Mouse (Mus musculus) neural tube, embryonic 14.5 days (tissue): ENCODE data around the gene Tsku. TPM values are rescaled to one million over a fixed set of nuclear protein-coding genes. Genes with fewer than 3 reads are reported as not detected.
A peak's percentile ranks its signal among the peaks of the same experiment; 100 is the strongest.

Source experiments
- ATAC-seq: fragments of 200-750 bp; cut with Nextera tagmentation; 2 replicates; pipeline ENCODE4 v1.8.0; 2017; ENCODE audit warnings: low read depth, mild to moderate bottlenecking, moderate TSS enrichment, moderate library complexity
- H3K27ac ChIP-seq: fragments of 300-500 bp; sonication (generic); 2 replicates; pipeline ENCODE4 v1.5.1; 2014; ENCODE audit warnings: low read depth, mild to moderate bottlenecking, control low read depth, low read length, moderate library complexity, mixed read lengths
- H3K27me3 ChIP-seq: fragments of 300-500 bp; sonication (generic); 2 replicates; pipeline ENCODE4 v1.6.1; 2014; ENCODE audit warnings: low read length; ENCODE audit not compliant: control insufficient read depth, insufficient read depth
- H3K36me3 ChIP-seq: fragments of 300-500 bp; sonication (generic); 2 replicates; pipeline ENCODE4 v1.6.1; 2014; ENCODE audit warnings: low read length, mixed read lengths; ENCODE audit not compliant: control insufficient read depth, insufficient read depth
- H3K4me1 ChIP-seq: fragments of 300-500 bp; sonication (generic); 2 replicates; pipeline ENCODE4 v1.6.1; 2014; ENCODE audit warnings: low read length; ENCODE audit not compliant: control insufficient read depth, insufficient read depth
- H3K4me2 ChIP-seq: fragments of 300-500 bp; sonication (generic); 2 replicates; pipeline ENCODE4 v1.6.1; 2014; ENCODE audit warnings: mild to moderate bottlenecking, low read depth, low read length, control low read depth
- H3K4me3 ChIP-seq: fragments of 300-500 bp; sonication (generic); 2 replicates; pipeline ENCODE4 v1.5.1; 2014; ENCODE audit warnings: low read depth, low read length, control low read depth, mixed read lengths
- H3K9ac ChIP-seq: fragments of 300-500 bp; sonication (generic); replicated peaks from 2 replicates; pipeline ENCODE4 v1.6.1; 2014; ENCODE audit warnings: low read depth, mild to moderate bottlenecking, control low read depth, low read length, mixed read lengths
- H3K9me3 ChIP-seq: fragments of 300-500 bp; sonication (generic); 2 replicates; pipeline ENCODE4 v1.6.1; 2016; ENCODE audit warnings: low read length; ENCODE audit not compliant: control insufficient read depth
- WGBS: fragments of 180-500 bp; shearing (Covaris S2); extraction: QIAGEN DNeasy Blood & Tissue Kit; methylation state at CpG from one replicate; pipeline ENCODE4 v1.1.7; 2014; 5-methylcytosine and 5-hydroxymethylcytosine counted together
- polyA plus RNA-seq: library from polyadenylated mRNA; unstranded; fragments of >200 nt; fragmentation: Nextera tagmentation; extraction: Ambion mirVana; gene quantifications from 2 replicates; pipeline ENCODE4 v1.2.1, GENCODE M21; 2014

Gene Tsku
- polyA plus RNA-seq, 1 experiment from 2014 or later: 8.7 TPM

- H3K27me3 ChIP-seq: no peaks in the 10 kb centered on the region
- no peak for ATAC-seq
- peaks cover 10% of the 10 kb centered on the region; the same call in 1 of the 2 replicates for H3K36me3 ChIP-seq
- H3K9ac ChIP-seq: no peak overlapping the region
- no peak overlapping the region for H3K27ac ChIP-seq
- 87% methylated on average over 5 of the region's 5 CpGs for WGBS
- H3K4me3 ChIP-seq: no peak overlapping the region
- H3K4me2 ChIP-seq: no peak overlapping the region
- H3K9me3 ChIP-seq: no peaks in the 10 kb centered on the region
- peaks cover 17% of the 10 kb centered on the region for H3K4me1 ChIP-seq
Observed at GRCm38 (mm10) chr7:98353616-98354015, 7.5 kb downstream of the Tsku start.

- ATAC-seq: no peak
- Histone ChIP-seq H3K27me3 (no peaks in the 10 kb centered on the region), H3K27ac (no peak overlapping the region), H3K9ac (no peak overlapping the region), H3K9me3 (no peaks in the 10 kb centered on the region), H3K4me3 (no peak overlapping the region), H3K4me1 (peaks cover 17% of the 10 kb centered on the region), H3K4me2 (no peak overlapping the region), H3K36me3 (peaks cover 10% of the 10 kb centered on the region; the same call in 1 of the 2 replicates)
- 98% methylated on average over 3 of the region's 3 CpGs for WGBS
Observed at GRCm38 (mm10) chr7:98351523-98351922, 9.6 kb downstream of the Tsku start.

GRCm38 (mm10) chr7:98349821-98350220 lies 11.3 kb downstream of the Tsku start:
- H3K27ac ChIP-seq: no peak overlapping the region
- peaks cover 10% of the 10 kb centered on the region; the same call in 1 of the 2 replicates for H3K36me3 ChIP-seq
- 91% methylated on average over 6 of the region's 6 CpGs for WGBS
- no peaks in the 10 kb centered on the region for H3K27me3 ChIP-seq
- no peak overlapping the region for H3K4me2 ChIP-seq
- H3K9me3 ChIP-seq: no peaks in the 10 kb centered on the region
- ATAC-seq: no peak
- H3K4me3 ChIP-seq: no peak overlapping the region
- H3K9ac ChIP-seq: no peak overlapping the region
- H3K4me1 ChIP-seq: peaks cover 6% of the 10 kb centered on the region

DNA sequence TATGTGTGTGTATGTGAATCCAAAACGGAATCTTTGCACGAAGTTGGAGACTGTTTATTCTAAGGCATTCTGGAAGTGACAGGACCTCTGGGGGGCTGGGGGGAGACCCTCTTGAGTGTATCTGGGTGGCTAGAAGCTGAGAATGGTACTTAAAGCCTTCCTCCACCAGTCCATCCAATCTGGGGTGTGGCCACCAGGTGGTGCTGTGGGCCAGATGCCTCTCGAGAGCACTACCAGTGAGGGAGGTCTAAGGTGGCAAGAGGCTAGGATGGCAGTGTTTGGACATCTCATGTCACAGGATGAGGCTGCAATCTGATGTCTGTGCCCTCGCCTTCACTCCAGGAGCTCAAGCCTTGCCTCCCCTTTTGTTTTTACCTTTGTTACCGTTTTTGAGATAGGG lies 12.0 kb downstream of the Tsku start:
- no peaks in the 10 kb centered on the region for H3K4me1 ChIP-seq
- no peak overlapping the region for H3K4me3 ChIP-seq
- peaks cover 10% of the 10 kb centered on the region; the same call in 1 of the 2 replicates for H3K36me3 ChIP-seq
- H3K27me3 ChIP-seq: no peaks in the 10 kb centered on the region
- WGBS: 24% methylated on average over 5 of the region's 5 CpGs
- H3K9ac ChIP-seq: no peak overlapping the region
- ATAC-seq: peak; percentile 56; the same call in 1 of the 2 replicates
- no peak overlapping the region for H3K27ac ChIP-seq
- H3K4me2 ChIP-seq: no peak overlapping the region
- H3K9me3 ChIP-seq: no peaks in the 10 kb centered on the region

DNA sequence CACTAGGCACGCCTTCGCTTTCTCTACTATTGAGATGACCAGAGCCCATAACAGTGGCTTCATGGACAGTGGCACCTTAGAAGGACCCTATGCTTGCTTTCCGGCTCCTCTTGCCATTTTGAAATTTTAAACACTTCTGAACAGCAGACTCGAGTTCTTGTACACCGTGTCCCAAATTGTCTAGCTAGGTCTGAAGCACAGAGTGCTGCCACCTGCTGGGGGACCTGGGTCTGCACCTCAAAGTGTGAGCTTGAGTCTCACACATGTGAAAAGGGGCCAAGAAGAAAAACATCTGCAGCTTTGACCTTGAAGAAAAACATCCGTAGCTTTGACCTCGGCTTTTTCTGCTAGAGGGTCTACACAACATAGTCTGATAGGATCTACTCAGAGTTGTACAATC lies 13.1 kb downstream of the Tsku start:
- WGBS: 69% methylated on average over 7 of the region's 7 CpGs
- peak; percentile 35; the same call in 1 of the 2 replicates for ATAC-seq

GRCm38 (mm10) chr7:98347471-98347870 lies 13.7 kb downstream of the Tsku start:
- no peak overlapping the region for H3K4me3 ChIP-seq
- WGBS: 84% methylated on average over 5 of the region's 5 CpGs
- no peak overlapping the region for H3K27ac ChIP-seq
- ATAC-seq: no peak
- H3K36me3 ChIP-seq: peaks cover 10% of the 10 kb centered on the region; the same call in 1 of the 2 replicates
- no peaks in the 10 kb centered on the region for H3K27me3 ChIP-seq
- no peak overlapping the region for H3K4me2 ChIP-seq
- H3K9ac ChIP-seq: no peak overlapping the region
- no peaks in the 10 kb centered on the region for H3K4me1 ChIP-seq
- no peaks in the 10 kb centered on the region for H3K9me3 ChIP-seq

More for the DNA sequence above, 13.1 kb downstream of the Tsku start:
- Histone ChIP-seq H3K9me3 (no peaks in the 10 kb centered on the region), H3K4me1 (no peaks in the 10 kb centered on the region), H3K9ac (no peak overlapping the region), H3K27ac (no peak overlapping the region), H3K4me2 (no peak overlapping the region), H3K4me3 (no peak overlapping the region), H3K27me3 (no peaks in the 10 kb centered on the region), H3K36me3 (peaks cover 10% of the 10 kb centered on the region; the same call in 1 of the 2 replicates)

DNA sequence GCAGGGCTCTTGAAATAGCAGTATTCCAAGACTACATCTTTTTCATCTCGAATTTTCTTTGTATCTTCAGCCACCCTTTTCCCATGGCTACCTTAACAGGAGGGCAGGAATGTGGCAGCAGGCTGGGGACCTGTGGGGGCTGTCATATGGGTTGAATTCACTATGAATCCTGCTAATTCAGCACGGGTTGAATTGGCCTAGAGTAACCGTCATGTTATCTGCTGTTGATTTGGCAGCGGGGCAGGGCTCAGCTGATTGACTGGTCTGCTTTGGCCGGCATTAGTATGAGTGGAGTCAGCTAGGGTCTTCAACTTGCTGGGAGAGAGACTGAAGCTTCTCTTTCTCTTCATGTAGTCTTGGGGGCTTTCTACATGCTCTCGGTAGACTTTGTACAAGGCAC lies 16.1 kb downstream of the Tsku start:
- no peak overlapping the region for H3K27ac ChIP-seq
- no peak overlapping the region for H3K9ac ChIP-seq
- H3K4me2 ChIP-seq: no peak overlapping the region
- H3K4me3 ChIP-seq: no peak overlapping the region
- 61% methylated on average over 6 of the region's 6 CpGs for WGBS
- no peak for ATAC-seq
- peaks cover under 1% of the 10 kb centered on the region; the same call in 1 of the 2 replicates for H3K36me3 ChIP-seq
- H3K27me3 ChIP-seq: no peaks in the 10 kb centered on the region
- H3K4me1 ChIP-seq: 0 out of 2 replicates have a peak, but pooled peaks cover 4% of the 10 kb centered on the region
- no peaks in the 10 kb centered on the region for H3K9me3 ChIP-seq

DNA sequence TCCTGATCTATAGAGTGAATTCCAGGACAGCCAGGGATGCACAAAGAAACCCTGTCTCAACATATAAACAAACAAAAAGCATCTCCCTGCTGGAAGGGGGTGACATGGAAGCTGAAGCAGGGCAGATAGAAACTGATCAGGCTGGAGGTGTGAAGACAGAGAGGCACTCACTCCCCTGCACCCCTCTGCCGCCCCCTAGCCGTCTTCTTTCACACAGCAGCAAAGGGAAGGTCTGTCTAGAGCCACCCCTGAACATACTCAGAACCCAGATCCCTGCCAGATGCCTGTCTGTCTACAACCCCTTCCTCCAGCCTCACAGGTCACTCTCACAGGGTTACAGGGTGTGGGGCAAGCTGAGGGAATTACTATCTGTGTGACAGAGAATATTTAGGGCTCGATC lies 16.8 kb downstream of the Tsku start:
- no peaks in the 10 kb centered on the region for H3K36me3 ChIP-seq
- H3K27me3 ChIP-seq: no peaks in the 10 kb centered on the region
- H3K4me2 ChIP-seq: no peak overlapping the region
- no peak overlapping the region for H3K9ac ChIP-seq
- no peak overlapping the region for H3K27ac ChIP-seq
- 0 out of 2 replicates have a peak, but pooled peaks cover 4% of the 10 kb centered on the region for H3K4me1 ChIP-seq
- WGBS: 19% methylated on average over 3 of the region's 3 CpGs
- H3K9me3 ChIP-seq: no peaks in the 10 kb centered on the region
- ATAC-seq: no peak
- H3K4me3 ChIP-seq: no peak overlapping the region

DNA sequence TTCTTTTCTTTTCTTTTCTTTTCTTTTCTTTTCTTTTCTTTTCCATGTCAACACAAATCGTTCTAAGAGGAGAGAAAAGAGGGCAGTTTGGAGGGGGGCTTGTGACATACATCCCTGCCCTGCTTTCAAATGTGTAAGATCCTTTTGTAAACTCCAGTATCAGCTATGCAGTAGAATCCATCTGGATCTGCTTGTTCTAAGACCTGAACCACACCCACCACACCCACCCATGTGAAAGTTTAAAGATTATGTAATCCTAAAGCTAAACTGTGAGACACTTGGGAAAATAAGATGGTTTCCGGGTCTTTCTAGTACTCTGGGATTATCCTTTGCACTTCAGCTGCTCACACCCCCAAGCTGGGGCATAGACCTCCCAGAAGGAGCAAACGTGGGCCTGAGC lies 18.9 kb downstream of the Tsku start:
- Histone ChIP-seq H3K4me3 (no peak overlapping the region), H3K4me1 (0 out of 2 replicates have a peak, but pooled peaks cover 4% of the 10 kb centered on the region), H3K9ac (no peak overlapping the region), H3K27ac (no peak overlapping the region), H3K36me3 (no peaks in the 10 kb centered on the region), H3K27me3 (no peaks in the 10 kb centered on the region), H3K9me3 (no peaks in the 10 kb centered on the region), H3K4me2 (no peak overlapping the region)
- WGBS: 60% methylated on average over 3 of the region's 3 CpGs
- ATAC-seq: no peak
